Mouse (Mus musculus): ENCODE data around the gene Zmym1. TPM values are rescaled to one million over a fixed set of nuclear protein-coding genes. Genes with fewer than 3 reads are reported as not detected.

Zmym1 gene
- polyA plus RNA-seq, 1 experiment from 2014 or later = 28.2 TPM

- no peak overlapping the region for H3K27ac ChIP-seq (replicated peaks)
- WGBS = 86% methylated on average over 7 of the region's 7 CpGs
- H3K4me2 ChIP-seq (replicated peaks) = no peak overlapping the region
- H3K9ac ChIP-seq (replicated peaks) = no peak overlapping the region
- no peak overlapping the region for H3K4me3 ChIP-seq
- H3K9me3 ChIP-seq = no peaks in the 10 kb centered on the region
- H3K27me3 ChIP-seq = no peaks in the 10 kb centered on the region
- peaks cover 60% of the 10 kb centered on the region for H3K36me3 ChIP-seq
- no peak for ATAC-seq (ENCODE audit: low FRiP score, low read depth)
- no peaks in the 10 kb centered on the region for H3K4me1 ChIP-seq
Measured at GRCm38 (mm10) chr4:127054522-127055198, 6.3 kb downstream of the Zmym1 start.

GRCm38 (mm10) chr4:127053071-127053470, 7.9 kb downstream of the Zmym1 start:
- no peaks in the 10 kb centered on the region for H3K27me3 ChIP-seq
- H3K9me3 ChIP-seq = no peaks in the 10 kb centered on the region
- no peaks in the 10 kb centered on the region for H3K4me1 ChIP-seq
- no peak overlapping the region for H3K27ac ChIP-seq (replicated peaks)
- H3K9ac ChIP-seq (replicated peaks) = no peak overlapping the region
- ATAC-seq (ENCODE audit: low FRiP score, low read depth) = no peak
- H3K4me3 ChIP-seq = no peak overlapping the region
- H3K4me2 ChIP-seq (replicated peaks) = no peak overlapping the region
- H3K36me3 ChIP-seq = peaks cover 62% of the 10 kb centered on the region
- 94% methylated on average over 5 of the region's 5 CpGs for WGBS

GRCm38 (mm10) chr4:127051121-127051520, 9.8 kb downstream of the Zmym1 start:
- Histone ChIP-seq H3K36me3 (peaks cover 69% of the 10 kb centered on the region), H3K27ac (replicated peaks) (no peak overlapping the region), H3K4me1 (no peaks in the 10 kb centered on the region), H3K4me3 (no peak overlapping the region), H3K27me3 (no peaks in the 10 kb centered on the region), H3K9ac (replicated peaks) (no peak overlapping the region), H3K9me3 (no peaks in the 10 kb centered on the region), H3K4me2 (replicated peaks) (no peak overlapping the region)
- WGBS = 92% methylated on average over 8 of the region's 8 CpGs
- ATAC-seq (ENCODE audit: low FRiP score, low read depth) = no peak

DNA sequence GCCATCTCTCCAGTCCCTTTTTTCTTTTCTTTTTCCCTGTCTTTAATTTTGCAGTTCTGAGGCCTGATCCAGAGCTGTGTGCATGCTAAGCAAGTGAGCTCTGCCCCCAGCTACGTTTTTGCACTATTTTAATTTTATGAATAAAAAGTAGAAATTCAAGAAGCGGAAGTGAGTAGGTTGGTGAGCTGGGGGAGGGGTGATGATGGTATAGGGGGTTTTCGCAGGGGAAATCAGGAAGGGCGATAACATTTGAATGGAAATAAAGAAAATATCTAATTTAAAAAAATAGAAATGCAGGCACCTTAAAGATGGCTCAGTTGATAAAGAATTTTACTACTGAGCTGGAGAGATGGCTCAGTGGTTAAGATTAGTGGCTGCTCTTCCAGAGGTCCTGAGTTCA, 17.4 kb downstream of the Zmym1 start:
- Histone ChIP-seq H3K4me3 (no peak overlapping the region), H3K4me2 (replicated peaks) (no peak overlapping the region), H3K9ac (replicated peaks) (no peak overlapping the region), H3K4me1 (no peaks in the 10 kb centered on the region), H3K27me3 (no peaks in the 10 kb centered on the region), H3K27ac (replicated peaks) (no peak overlapping the region), H3K36me3 (peaks cover 68% of the 10 kb centered on the region), H3K9me3 (no peaks in the 10 kb centered on the region)
- ATAC-seq (ENCODE audit: low FRiP score, low read depth) = no peak
- WGBS = 84% methylated on average over 4 of the region's 4 CpGs

DNA sequence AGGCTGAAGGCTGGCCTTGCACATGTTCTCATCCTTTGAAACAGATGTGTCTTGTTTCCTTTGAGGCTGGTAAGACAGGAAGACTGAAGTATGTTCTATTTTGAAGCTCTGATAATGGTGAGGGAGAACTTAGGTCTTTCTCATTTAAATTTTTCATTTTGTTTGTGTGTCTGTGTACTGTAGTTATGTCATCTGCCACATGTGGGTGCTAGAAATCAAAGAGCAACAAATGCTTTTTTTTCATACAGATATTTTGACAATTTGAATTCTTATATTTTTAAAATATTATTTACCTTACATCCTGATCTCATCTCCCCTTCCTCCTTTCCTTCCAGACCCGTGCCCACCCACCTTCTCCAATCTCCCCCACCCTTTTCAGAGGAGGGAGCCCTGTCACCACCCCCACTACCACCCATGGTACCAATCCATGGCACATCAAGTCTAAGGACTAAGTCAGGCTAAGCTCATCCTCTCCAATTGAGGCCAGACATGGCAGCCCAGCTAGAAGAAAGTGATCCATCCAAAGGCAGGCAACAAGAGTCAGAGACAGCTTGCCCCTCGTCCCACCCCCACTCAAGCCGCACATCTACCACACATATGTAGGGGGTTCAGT, 21.0 kb downstream of the Zmym1 start:
- Histone ChIP-seq H3K4me2 (replicated peaks) (no peak overlapping the region), H3K4me1 (no peaks in the 10 kb centered on the region), H3K9me3 (no peaks in the 10 kb centered on the region), H3K4me3 (no peak overlapping the region), H3K27ac (replicated peaks) (no peak overlapping the region), H3K27me3 (no peaks in the 10 kb centered on the region), H3K9ac (replicated peaks) (no peak overlapping the region), H3K36me3 (peaks cover 72% of the 10 kb centered on the region)
- 88% methylated on average over 3 of the region's 3 CpGs for WGBS
- ATAC-seq (ENCODE audit: low FRiP score, low read depth) = peak; percentile 31; the same call in 1 of the 2 replicates

- Histone ChIP-seq H3K9me3 (no peaks in the 10 kb centered on the region), H3K4me2 (replicated peaks) (no peak overlapping the region), H3K27me3 (no peaks in the 10 kb centered on the region), H3K9ac (replicated peaks) (no peak overlapping the region), H3K4me3 (no peak overlapping the region), H3K4me1 (no peaks in the 10 kb centered on the region; the same call in 1 of the 2 replicates), H3K27ac (replicated peaks) (no peak overlapping the region), H3K36me3 (peaks cover 74% of the 10 kb centered on the region)
- ATAC-seq (ENCODE audit: low FRiP score, low read depth) = no peak
- 96% methylated on average over 3 of the region's 3 CpGs for WGBS
Measured at GRCm38 (mm10) chr4:127038828-127039349, 22.1 kb downstream of the Zmym1 start.

DNA sequence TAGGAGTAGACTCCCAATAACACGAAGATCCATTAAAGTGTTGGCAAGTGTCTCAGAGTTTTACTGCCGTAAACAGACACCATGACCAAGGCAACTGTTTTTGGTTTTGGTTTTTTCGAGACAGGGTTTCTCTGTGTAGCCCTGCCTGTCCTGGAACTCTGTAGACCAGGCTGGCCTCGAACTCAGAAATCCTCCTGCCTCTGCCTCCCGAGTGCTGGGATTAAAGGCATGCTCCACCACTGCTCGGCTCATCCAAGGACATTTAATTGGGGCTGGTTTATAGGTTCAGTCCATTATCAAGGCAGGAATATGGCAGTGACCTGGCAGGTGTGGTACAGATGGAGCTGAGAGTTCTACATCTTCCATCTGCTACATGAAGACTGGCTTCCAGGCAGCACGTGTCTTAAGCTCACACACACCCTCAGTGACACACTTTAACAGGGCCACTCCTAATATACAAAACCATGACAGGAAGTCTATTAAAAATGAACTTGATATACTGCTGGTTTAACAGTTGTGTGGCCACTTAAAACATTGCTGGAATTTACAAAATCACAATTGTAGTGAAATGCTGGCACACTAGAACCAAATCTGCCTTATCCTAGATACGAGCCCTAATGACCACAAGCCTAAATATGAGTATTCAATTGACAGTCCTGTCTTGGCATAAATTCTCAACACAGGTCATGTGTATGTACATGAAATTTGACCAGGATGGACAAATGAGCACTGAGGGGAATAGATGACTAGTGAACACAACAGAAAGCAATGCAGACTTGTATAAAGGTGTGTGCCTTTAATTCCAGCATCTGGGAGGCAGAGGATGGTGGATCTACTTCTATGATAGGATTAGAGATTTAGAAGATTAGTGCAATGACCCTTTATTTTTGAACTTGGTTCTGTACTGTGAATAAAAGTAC, 22.8 kb downstream of the Zmym1 start:
- H3K4me3 ChIP-seq = no peak overlapping the region
- WGBS = 83% methylated on average over 8 of the region's 8 CpGs
- peak; percentile 51; the same call in 1 of the 2 replicates for ATAC-seq (ENCODE audit: low FRiP score, low read depth)
- H3K27ac ChIP-seq (replicated peaks) = no peak overlapping the region
- H3K9me3 ChIP-seq = no peaks in the 10 kb centered on the region
- H3K4me1 ChIP-seq = no peaks in the 10 kb centered on the region; the same call in 1 of the 2 replicates
- peaks cover 82% of the 10 kb centered on the region for H3K36me3 ChIP-seq
- H3K9ac ChIP-seq (replicated peaks) = no peak overlapping the region
- no peak overlapping the region for H3K4me2 ChIP-seq (replicated peaks)
- H3K27me3 ChIP-seq = no peaks in the 10 kb centered on the region

- no peak for ATAC-seq (ENCODE audit: low FRiP score, low read depth)
Measured at GRCm38 (mm10) chr4:127037158-127037557, 23.8 kb downstream of the Zmym1 start.

DNA sequence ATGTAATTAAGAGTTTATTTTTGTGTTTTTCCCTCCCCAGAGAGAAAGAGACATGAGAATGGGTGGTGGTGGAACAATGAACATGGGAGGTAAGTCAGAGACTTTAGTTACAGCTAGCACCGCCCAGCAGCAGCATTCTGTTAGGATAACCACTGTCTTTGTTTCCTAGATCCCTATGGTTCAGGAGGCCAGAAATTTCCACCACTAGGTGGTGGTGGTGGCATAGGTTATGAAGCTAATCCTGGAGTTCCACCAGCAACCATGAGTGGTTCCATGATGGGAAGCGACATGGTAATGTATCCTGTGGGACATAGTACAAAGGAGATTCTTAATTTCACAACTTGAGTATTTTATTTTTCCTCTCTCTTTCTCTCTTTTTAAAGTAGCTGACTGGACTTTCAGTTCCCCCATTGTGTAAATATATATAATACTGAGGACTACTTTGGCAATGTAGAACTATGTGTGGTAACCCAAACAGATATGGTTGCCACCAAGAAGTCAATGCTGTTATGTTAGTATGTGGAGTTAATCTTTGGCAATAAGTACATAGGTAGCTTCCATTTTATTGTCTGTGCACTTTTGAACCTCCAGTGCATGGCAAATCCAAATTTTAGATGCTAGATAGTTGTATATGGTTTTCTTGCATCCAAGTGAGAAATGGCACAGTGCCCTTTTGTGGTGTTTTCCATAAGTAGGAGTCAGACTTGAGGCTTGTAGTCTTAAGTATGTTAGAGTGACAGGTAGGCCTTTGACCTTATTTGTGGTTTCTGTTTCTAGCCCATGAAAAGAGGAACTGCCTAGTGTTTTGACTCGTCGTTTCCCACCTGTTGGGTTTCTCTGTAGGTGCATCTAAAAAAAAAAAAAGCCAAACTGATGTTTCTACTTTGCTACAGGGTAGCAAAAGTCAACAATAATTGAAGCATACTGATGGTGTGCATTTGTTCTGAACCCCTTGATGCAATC, 33.4 kb downstream of the Zmym1 start:
- WGBS = 81% methylated on average over 4 of the region's 4 CpGs

More at GRCm38 (mm10) chr4:127037158-127037557, 23.8 kb downstream of the Zmym1 start:
- H3K9ac ChIP-seq (replicated peaks) = no peak overlapping the region
- peaks cover 2% of the 10 kb centered on the region; the same call in 1 of the 2 replicates for H3K4me1 ChIP-seq
- no peak overlapping the region for H3K27ac ChIP-seq (replicated peaks)
- H3K27me3 ChIP-seq = no peaks in the 10 kb centered on the region
- WGBS = 93% methylated on average over 3 of the region's 3 CpGs
- peaks cover 84% of the 10 kb centered on the region for H3K36me3 ChIP-seq
- no peak overlapping the region for H3K4me3 ChIP-seq
- no peaks in the 10 kb centered on the region for H3K9me3 ChIP-seq
- no peak overlapping the region for H3K4me2 ChIP-seq (replicated peaks)

GRCm38 (mm10) chr4:127026826-127027225, 34.1 kb downstream of the Zmym1 start:
- Histone ChIP-seq H3K36me3 (peaks cover 81% of the 10 kb centered on the region), H3K27ac (replicated peaks) (no peak overlapping the region), H3K4me1 (peaks cover 32% of the 10 kb centered on the region), H3K9me3 (no peaks in the 10 kb centered on the region), H3K4me3 (no peak overlapping the region), H3K4me2 (replicated peaks) (no peak overlapping the region), H3K27me3 (no peaks in the 10 kb centered on the region), H3K9ac (replicated peaks) (no peak overlapping the region)
- no peak for ATAC-seq (ENCODE audit: low FRiP score, low read depth)
- WGBS = 93% methylated on average over 4 of the region's 4 CpGs

More for the DNA sequence above, 33.4 kb downstream of the Zmym1 start:
- Histone ChIP-seq H3K9me3 (no peaks in the 10 kb centered on the region), H3K27ac (replicated peaks) (no peak overlapping the region), H3K9ac (replicated peaks) (no peak overlapping the region), H3K27me3 (no peaks in the 10 kb centered on the region), H3K4me2 (replicated peaks) (no peak overlapping the region), H3K4me1 (peaks cover 33% of the 10 kb centered on the region), H3K4me3 (no peak overlapping the region), H3K36me3 (peaks cover 88% of the 10 kb centered on the region)
- no peak for ATAC-seq (ENCODE audit: low FRiP score, low read depth)

DNA sequence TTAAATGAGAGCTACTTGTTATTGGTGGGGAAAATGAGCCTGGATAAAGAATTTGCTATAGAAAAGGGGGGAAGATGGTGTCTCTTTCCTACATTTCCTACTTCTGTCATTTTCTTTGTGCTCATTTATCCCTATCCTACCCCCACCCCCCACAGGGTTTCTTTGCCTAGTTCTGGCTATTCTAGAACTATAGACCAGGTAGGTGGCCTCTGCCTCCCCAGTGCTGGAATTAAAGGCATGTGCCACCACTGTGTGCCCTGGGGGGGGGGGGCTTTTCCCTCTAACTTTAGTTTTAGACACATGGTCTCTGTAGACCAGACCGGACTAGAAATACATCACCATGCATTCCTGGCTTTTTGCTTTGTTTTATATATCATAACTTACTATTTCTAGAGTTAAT, 36.7 kb downstream of the Zmym1 start:
- H3K36me3 ChIP-seq = peaks cover 57% of the 10 kb centered on the region
- peaks cover 36% of the 10 kb centered on the region for H3K4me1 ChIP-seq
- no peaks in the 10 kb centered on the region for H3K27me3 ChIP-seq
- no peaks in the 10 kb centered on the region for H3K9me3 ChIP-seq
- H3K27ac ChIP-seq (replicated peaks) = no peak overlapping the region
- peak overlapping the region; percentile 100 for H3K4me3 ChIP-seq
- peak overlapping the region; percentile 100 for H3K9ac ChIP-seq (replicated peaks)
- H3K4me2 ChIP-seq (replicated peaks) = peak overlapping the region; percentile 84
- no peak for ATAC-seq (ENCODE audit: low FRiP score, low read depth)
- 68% methylated on average over 1 of the region's 1 CpGs for WGBS

All from midbrain, embryonic 12.5 days (tissue).